Mouse (Mus musculus) cerebral cortex, adult 2 months (tissue): ENCODE measurements around the gene Dab1.

Experiments
- WGBS: fragments of 180-500 bp; shearing (Covaris S2); methylation state at CpG from one replicate; pipeline ENCODE4 v1.1.7; 2018; 5-methylcytosine and 5-hydroxymethylcytosine counted together

Gene Dab1

GRCm38 (mm10) chr4:104754090-104754489, 1134.9 kb downstream of the Dab1 start:
- 57% methylated on average over 3 of the region's 3 CpGs for WGBS

DNA sequence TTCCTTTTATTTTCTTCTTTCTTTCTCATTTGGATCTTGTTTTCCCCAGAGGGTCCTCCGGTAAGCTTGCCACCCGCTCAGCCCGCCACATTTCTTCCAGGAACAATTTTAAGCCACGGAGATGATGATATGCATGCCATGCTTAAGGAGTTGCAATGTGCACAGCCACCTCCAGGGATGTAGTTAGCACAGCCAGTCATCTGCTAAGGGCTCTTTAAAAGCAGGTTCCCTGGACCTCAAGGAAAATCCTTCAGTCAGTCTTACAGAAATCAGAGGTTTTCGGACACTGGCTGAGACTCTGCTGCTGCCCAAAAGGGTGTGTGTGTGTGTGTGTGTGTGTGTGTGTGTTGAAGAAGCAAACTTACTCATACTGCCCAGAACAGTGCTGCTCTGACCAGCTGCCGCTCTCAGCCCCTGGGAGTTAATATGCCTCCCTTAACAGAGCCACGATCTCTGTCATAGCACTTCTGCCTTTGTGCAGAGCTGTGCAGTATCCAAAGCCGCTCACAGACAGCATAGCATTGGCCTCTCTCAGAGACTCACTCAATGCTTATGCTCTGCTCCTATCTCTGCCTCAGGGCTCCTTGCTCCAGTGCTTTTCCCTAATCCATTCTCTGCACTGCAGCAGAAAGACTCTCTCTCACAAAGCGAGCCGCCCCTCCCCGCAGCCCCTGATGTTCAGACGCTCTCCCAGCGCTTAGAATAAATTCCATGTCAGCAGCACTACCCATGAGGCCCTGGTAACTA, 1141.9 kb downstream of the Dab1 start:
- 43% methylated on average over 13 of the region's 13 CpGs for WGBS

- WGBS = 94% methylated on average over 8 of the region's 8 CpGs
Measured at GRCm38 (mm10) chr4:104766065-104766464, 1146.9 kb downstream of the Dab1 start, which contains the start of gene C8b. TSS of gene C8b (plus strand) at chr4:104766317.

GRCm38 (mm10) chr4:104768190-104768589, 1149.0 kb downstream of the Dab1 start:
- 85% methylated on average over 4 of the region's 4 CpGs for WGBS

DNA sequence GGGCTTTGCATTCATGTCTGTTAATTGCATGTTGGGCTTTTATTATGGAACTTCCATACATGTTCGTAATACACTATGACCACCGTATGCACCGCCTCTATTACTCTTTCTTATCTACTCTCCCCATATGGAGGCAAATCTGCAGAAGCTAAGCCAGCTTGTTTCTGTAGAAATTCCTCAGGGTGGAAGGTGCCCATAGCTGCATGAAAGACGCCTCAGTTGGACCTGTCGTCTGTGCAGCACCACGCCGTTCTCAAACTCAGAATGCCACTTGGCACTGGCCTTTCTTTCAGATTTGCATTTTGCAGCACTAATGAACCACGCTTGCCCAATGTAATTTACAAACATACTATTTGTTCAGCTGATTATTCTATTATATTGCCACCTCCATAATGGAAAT, 1150.4 kb downstream of the Dab1 start:
- WGBS = 69% methylated on average over 8 of the region's 8 CpGs

DNA sequence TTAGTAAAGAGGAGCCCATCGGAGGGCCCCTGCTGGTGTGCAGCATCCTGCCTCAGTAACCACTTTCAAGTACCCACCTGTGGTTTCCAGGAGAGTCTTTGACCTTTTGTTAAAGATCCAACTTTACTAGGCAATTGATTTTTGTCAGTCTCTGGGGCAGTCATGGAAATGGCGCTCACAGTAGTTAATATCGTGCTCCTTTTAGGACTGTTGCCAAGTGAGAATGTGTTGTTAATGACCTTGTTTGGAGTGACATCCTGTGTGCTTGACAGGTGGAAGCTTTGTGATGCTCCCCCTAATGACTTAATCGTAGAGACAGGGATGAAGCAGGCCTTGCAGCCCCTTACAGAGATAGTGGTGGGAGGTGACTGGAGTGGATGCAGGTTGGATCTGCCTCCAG, 1151.2 kb downstream of the Dab1 start:
- 66% methylated on average over 4 of the region's 4 CpGs for WGBS

GRCm38 (mm10) chr4:104775601-104776000, 1156.4 kb downstream of the Dab1 start:
- 74% methylated on average over 3 of the region's 3 CpGs for WGBS

GRCm38 (mm10) chr4:104779460-104779859, 1160.3 kb downstream of the Dab1 start:
- WGBS = 90% methylated on average over 5 of the region's 5 CpGs

DNA sequence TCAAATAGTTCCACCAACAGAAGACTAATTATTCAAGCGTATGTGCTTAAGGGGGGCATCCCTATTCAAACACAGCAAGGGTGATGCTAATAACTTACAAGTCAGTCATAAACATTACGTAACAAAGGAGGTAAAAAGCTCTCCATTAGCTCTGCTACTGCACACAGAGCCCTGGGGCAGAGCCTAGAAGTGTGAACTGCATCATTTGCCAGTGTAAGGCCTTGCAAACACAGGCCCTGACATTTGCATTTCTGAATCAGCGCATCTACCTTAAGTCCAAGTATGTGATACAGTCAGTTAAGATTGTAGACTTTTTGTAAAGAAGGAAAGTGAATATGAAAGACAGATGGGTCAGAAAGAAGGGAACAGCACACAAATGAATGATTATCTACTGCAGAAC, 1162.3 kb downstream of the Dab1 start:
- 96% methylated on average over 3 of the region's 3 CpGs for WGBS

DNA sequence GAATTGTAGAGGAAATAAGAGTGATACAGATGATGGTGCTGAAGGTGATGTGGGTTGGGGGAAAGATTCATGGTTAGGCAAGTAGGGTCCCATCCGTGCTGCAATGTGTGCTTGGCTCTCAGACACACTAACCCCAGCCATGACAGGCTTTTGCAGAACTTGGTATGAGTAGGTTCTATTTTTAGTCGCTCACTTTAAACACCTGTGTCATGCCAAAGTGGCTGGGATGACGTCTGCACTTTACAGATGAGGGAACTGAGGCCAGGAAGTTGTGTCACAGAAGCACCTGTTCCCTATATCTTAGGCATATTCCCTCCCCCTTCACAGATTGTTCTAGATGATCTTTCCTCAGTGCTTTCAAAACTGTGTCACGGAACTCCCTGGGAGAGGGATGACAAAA, 1163.2 kb downstream of the Dab1 start:
- WGBS = 85% methylated on average over 4 of the region's 4 CpGs

DNA sequence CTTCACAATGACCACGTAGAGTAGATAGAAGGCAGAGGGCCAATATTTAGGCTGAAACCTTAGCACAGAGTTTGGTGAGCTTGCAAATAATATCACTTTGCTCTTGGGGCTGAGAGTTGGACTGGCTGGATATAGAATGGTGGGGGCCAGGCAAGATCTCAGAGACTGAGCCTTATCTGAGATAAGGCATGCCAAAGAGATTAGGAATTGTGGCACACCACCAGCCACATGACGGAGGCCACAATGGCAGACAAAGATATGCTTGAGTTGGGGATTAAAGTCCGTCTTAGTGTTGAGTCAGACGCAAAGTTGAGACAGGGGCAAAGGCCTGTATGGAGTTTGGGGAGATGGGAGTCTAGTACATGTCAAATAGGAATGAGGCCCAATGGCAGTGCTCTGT, 1173.0 kb downstream of the Dab1 start:
- 96% methylated on average over 4 of the region's 4 CpGs for WGBS
